Mouse (Mus musculus): ENCODE measurements at regions not wholly inside any gene's neighbourhood (a gene's known extent, or its start where the extent isn't known, plus 50 kb on each side); places are given as distances from the start of the nearest gene placed in this dataset.
A peak's percentile ranks its signal among the peaks of the same experiment; 100 is the strongest.

DNA sequence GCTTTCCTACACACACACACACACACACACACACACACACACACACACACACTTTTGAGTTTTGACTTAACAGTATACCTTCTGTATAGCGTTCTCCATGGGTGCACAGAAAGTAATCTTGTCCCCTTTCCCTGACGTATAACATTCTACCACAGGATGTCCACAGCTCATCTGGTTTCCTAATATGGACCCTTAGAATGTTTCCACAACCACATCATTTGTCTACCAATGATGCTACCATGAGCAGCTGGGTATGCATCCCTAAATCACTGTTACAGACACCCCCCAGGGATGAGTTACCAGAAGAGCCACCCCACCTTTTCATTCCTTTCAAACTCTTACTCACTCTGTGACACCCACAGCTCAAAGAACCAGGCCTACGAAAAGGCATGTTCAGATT lies 166.8 kb upstream of the Rreb1 start:
- DNase-seq (ENCODE audit: inconsistent ontology term): no peak

DNA sequence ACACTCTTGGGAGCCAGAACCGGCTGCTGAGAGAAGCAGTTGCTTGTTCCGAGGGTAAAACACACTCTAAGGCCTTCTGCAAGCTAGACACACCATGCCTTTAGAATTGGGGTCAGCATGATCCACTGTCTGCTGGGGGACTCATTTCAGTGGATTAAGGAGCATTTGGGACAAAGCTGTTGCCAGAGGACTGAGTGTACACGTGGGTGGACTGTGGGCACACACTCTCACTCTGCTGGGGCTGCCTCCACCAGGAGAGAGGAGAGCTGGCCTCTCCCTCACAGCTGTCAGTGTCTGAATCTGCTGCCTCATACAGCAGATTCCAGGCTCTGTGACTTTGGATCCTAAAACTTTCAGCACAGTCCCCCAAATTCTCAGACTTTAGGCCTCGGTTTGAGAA lies 161.2 kb upstream of the Rreb1 start:
- no peak for DNase-seq (ENCODE audit: inconsistent ontology term)

DNA sequence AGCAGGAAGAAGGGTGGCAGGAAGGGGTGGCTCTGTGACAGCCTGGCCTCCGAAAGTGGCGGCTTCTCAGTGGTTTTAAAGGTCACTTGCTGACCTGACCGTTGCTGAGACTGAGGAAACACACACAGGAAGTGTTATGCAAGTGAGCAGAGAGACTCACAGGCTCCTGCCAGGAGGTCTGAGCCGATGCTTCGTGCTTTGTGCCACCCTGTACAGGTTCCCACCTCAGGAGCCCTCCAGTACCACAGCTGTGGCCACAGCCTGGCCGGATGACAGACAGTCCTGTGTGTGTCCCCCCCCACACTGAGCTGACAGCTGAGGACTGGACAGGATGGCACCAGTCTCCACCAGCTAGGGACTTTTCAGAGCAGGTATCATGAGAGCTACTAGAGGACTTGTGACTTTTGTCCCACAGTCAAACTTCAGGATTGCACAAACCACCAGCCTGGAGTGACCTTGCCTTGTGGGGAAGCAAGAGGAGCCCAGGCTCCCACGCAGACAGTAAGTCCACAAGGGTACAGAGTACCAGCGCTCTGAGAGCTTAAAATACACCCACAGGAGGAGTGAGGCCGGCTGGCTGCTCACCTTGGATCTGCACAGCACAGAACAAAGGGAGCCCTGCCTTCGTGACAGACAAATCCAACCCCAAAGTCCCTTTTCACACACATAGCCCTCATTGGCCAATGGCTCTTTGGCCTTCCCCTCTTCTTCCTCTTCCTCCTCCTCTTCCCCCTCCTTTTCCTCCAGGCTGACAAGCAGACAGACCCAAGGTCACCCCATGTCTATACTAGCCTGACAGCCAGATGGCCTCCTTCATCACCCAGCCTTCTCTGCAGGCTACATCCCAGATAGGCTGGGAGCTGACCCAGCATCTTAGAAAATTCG lies 158.1 kb upstream of the Rreb1 start:
- DNase-seq (ENCODE audit: inconsistent ontology term): peak; percentile 20

- DNase-seq (ENCODE audit: inconsistent ontology term): peak; percentile 15
Observed at GRCm38 (mm10) chr13:37621319-37622050, 156.7 kb upstream of the Rreb1 start.

DNA sequence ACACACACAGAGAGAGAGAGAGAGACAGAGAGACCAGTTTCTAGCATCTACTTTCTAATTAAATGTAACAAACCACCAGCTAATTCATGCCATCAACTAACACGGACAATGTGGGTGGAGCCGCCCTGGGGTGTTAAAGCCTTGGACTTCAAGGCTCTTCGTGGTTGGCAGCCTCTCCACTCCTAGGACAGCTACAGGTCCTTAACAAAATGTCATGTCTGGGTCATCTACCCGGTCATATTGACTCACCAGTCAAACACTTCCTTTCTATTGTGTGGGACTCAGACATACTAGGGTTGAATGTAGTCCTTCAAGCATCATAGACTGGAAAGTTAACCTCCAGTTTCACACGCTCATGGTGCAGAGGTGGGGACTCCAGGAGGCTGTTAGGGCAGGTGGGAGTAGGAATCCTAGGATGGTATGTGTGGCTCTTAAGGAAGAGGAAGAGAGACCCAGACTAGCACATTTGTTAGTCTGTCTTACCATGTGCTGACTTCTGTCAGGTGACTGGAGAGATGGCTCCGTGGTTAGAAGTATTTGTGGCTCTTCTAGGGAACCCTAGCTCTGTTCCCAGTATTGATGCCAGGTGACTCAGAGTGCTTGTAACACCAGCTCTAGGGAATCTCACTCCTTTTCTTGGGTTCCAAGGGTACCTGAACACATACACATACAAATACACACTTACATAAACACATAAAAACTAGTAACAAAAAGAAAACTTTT lies 155.7 kb upstream of the Rreb1 start:
- peak; percentile 93 for DNase-seq (ENCODE audit: inconsistent ontology term)

DNA sequence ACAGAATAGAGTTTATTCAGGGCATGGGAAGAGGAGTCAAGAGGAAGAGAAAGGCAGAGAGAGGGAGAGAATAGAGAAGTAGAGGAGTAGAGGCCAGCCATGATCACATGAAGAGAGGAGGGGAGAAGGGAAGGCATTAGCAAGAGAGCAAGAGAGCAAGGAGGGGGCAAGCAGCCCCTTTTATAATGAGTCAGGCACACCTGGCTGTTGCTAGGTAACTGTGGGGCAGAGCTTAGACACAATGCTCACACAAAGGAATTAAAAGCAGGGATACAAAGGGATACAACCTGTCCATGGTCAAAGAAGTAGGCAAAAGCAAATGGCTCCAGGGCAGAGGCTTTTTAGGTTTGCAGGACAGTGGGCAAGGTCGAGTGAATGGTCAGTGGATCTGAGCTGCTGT lies 153.5 kb upstream of the Rreb1 start:
- DNase-seq (ENCODE audit: inconsistent ontology term): no peak

DNA sequence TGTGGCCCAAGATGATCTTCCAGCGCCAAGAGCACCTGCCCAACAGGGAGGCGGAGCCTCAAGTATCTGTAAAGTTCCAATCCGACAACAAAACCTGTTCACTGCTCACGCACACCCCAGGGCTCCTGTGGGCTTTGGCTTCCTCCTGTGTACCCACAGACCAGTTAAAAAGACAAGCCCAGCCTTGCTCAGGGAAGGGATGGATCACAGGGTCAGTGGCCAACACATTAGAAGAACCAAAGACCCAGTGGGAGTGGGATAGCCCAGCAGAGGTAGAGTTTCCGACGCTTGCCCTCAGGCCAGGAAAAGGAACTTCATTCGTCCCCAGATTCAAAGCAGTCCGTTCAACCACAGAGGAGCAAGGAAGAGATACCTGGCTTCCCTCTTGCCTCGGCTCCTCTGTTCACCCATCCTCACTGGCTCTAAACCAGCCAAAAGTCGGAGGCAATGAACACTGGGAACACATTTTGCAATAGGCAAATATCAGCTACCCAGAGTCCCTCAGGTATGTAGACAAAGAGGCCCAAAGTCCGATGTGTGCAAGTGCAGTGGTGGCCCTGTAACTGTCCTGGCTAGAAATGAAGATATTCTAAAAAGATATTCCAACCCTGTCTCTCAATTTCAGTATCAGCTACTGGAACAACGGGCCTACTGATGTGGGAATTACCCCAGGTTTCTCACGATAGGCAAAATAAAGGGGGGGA lies 152.5 kb upstream of the Rreb1 start:
- DNase-seq (ENCODE audit: inconsistent ontology term): no peak

GRCm38 (mm10) chr13:37628391-37629270 lies 149.6 kb upstream of the Rreb1 start:
- no peak for DNase-seq (ENCODE audit: inconsistent ontology term)

DNA sequence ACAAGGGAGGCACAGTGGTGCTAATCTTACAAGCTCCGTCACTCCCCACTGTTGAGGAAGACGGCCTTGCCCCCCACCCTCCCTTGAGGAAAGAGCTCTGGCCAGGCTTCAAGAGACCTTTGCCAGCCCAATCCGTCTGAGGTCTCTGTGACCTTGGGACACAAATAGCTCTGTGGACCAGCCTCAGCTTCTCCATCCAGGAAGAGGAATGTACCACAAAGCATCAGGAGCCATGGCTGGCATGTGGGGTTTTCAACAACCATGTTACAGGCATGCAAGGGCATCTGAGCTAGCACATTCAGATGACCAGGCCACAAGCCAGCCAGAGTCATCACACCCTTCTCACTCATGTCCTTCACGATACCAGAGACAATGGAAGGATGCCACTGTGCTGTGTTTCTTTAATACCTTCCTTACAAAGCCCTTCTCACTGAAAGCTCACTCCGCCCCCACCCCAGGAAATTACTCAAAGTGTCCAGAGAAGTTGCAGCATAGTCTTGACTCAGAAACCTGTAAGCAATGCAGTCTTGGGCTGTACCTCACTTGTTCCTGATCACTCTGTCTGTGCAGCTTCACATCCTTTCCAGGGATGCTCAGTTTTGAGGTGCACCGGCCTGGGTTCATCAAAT lies 148.8 kb upstream of the Rreb1 start:
- no peak for DNase-seq (ENCODE audit: inconsistent ontology term)

DNA sequence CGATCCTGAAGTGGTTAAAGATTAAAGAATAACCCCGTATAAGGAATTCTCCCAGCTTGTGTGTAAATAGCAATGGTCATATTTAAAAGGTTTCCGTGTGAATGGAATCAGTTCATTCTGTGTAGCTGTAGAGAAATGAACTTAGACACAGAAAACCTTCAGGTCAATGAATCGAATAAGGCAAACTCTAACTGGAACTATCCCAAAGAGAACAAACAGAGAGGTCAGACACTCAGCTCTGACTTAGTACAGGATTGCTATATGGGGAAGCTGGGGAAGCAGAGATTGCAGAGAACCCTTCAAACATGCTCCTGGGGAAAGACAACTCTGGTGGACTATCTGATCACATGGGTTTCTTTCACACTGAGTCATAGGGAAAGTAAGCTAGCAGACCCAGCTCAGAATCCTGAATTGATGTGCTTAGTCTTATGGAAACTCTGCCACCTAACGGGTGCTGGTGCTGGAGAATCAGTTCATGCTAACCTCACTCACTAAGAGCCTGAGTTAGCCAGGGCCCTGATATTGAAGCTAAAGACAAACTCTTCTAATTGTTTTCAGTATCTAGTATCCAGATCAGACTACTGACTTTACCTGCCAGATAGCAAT lies 145.3 kb upstream of the Rreb1 start:
- no peak for DNase-seq (ENCODE audit: inconsistent ontology term)

- DNase-seq (ENCODE audit: inconsistent ontology term): no peak
Observed at GRCm38 (mm10) chr13:37636363-37636762, 141.8 kb upstream of the Rreb1 start.

DNA sequence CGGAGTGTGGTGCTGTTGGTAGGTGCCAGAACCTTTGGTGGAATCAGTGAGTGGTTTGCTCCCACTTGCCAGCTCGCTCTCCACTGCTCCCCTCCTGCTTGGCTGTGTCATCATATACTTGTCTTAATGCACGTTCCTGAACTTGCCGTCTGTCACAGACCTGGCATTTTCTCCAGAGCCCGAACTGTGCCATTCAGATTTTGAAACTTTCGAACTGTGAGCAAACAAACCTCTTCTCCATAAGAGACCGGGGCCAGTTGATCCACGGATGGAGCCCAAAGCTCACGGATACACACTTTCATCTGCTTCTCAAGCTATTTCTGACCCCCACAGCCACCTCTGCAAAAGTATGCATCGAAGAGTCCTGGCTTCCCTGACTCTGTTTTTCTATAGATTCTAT lies 141.0 kb upstream of the Rreb1 start:
- no peak for DNase-seq (ENCODE audit: inconsistent ontology term)

GRCm38 (mm10) chr13:37638071-37638511 lies 140.1 kb upstream of the Rreb1 start:
- no peak for DNase-seq (ENCODE audit: inconsistent ontology term)

DNA sequence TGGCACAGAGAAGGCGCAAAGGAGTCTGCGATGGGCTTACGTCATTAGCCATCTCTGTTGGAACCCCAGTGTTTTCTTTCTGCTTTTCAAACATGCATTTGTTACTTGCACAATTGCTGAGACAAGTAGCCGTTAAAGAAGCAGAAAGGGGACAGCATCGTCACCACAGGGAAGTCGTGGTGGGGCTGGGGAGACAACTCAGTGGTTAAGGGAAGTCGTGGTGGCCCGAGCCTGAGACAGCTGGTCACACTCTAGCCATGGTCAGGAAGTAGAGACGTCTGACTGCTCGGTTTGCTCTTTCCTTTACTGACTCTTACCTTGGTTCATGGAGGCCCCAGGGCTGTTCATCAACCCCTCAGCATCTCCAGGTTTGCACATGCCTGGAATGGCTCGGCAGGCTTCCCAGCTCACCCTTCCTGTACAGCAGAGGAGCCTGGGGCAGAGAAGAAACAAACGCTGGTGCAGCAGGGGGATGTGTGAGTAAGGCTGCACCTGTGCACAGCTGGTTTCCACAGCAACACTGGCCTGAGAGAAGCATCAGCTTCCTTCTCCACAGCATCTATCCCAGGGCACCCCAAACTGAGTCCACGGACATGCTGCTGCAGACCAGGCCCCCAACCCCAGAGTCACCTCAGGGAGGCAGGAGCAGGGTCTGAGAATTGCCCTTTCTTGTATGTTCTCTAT lies 135.6 kb upstream of the Rreb1 start:
- no peak for DNase-seq (ENCODE audit: inconsistent ontology term)

DNA sequence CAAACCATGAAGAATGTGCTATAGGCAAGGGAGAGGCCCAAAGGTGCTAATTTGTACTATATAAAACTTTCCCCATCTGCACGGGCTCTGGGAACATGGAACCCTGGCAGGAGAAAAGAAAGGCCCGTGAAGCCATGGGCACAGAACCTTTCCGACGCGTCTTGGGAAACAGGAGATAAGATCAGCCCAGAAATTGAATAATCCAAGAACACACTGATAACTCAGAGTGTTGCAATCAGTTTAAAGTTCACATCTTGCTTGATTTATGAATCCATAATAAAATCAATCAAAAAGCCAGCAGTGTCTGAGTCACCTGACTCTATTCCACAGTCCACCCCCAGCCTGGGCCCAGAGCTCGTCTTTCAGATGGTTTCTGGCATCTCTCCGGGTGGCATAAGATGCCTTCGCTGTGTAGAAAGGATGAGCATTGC lies 133.4 kb upstream of the Rreb1 start:
- no peak for DNase-seq (ENCODE audit: inconsistent ontology term)

GRCm38 (mm10) chr13:37649467-37650080 lies 128.6 kb upstream of the Rreb1 start:
- no peak for DNase-seq (ENCODE audit: inconsistent ontology term)

DNA sequence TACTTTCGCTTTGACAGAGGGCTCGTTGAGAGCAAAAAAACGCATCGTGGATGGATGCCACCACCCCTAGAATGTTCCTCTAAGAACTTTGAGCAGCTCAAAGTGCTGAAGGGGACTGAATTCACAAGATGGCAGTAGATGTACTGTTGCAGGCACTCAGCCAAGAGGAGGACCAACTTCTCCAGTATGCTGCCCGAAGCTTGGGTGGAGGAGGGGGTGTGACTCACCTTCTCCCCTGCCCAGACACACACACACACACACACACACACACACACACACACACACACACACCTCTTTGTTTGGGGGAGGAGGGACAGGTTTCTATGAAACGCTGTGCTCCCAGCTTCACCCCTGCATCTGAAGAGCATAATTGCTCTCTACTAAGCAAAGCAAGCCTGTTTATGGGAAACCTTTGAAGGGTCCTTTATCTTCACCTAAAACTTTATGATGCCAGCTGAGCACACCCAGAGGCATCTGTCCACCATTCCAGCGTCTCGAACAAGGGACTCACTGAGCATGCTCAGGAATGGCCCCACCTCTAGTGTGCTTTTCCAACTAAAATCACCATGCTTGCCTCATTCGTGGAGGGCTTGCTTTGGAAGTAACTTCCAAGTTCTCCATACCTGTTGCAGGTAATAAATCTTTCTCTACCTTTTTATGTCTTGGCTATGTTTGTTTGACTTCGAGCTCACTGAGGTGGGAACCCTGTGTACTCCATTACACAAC lies 126.8 kb upstream of the Rreb1 start:
- DNase-seq (ENCODE audit: inconsistent ontology term): no peak

DNA sequence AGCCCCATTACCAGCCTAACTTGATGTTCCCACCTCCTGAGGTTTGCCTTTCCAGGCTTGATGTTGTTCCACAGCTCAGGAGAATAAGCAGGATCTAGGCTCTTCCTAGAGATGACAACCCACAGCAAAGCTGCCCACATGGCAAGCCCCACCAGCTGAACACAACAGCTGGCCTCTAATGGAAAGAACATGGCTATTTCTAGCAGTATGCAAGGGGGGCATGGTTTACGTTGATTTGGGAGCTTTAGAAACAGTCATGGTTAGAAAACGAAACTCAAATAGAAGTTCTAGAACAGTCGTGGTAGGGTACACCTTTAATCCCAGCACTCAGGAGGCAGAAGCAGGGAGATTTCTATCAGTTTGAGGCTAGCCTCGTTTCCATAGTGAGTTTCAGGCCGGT lies 123.5 kb upstream of the Rreb1 start:
- no peak for DNase-seq (ENCODE audit: inconsistent ontology term)
